Mouse (Mus musculus) CD4-positive, CD25-positive, alpha-beta regulatory T cell (primary cell): Measurements from ENCODE around the gene Tpbpa. TPM values are rescaled to one million over a fixed set of nuclear protein-coding genes. Genes with fewer than 3 reads are reported as not detected.

ENCODE experiments used
- polyA plus RNA-seq: library from polyadenylated mRNA; unstranded; fragments of 100-300 nt; shearing (Covaris generic); gene quantifications from one replicate; pipeline ENCODE4 v1.2.1, GENCODE M21; 2017

The Tpbpa gene
- polyA plus RNA-seq = not detected

DNA sequence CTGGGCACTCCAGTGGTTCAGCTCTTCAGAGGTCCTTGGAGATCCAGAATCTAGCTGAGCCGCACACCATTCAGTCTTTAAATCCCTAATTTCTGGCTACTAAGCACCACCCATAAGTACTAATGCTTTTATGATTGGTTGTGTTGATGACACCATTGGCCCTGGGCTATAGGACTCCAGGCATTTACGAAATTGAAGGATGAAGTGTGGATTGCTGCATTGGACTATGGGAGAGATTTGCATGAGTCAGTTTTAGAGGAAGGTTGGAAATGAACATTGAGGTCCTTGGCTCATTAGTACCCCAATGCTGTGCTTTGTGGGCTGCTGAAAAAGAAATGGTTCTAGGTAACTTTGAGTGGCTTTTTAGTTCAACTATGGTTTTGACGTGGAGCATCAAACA, at the start of gene Tpbpa:
TSS of gene Tpbpa (minus strand) at position 101 of the 400 bp plus-strand sequence.

DNA sequence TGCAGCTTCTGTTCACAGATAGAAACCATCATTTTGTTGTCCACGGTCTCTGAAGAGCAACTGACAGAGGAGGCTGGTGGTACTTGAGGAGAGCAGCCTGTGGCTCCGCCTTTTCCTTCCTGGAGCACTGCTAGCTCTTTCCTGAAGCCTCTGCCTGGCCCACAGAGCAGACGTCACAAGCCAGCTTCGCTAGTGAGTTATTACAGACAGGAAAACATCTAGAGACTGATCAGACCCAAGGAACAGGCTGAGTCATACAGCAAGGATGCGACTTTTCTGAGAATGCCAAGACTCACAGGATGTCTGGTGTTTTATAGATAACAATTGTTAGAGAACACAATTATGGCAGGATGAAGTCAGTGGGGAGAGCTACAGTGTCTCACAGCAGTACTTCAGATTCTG, 5.3 kb downstream of the Tpbpa start, which contains the start of the genes Gm49391 and Ctla2a:
TSS of gene Gm49391 (minus strand) at position 72 of the 402 bp plus-strand sequence.
TSS of gene Ctla2a (minus strand) at position 126 of the 402 bp plus-strand sequence.

DNA sequence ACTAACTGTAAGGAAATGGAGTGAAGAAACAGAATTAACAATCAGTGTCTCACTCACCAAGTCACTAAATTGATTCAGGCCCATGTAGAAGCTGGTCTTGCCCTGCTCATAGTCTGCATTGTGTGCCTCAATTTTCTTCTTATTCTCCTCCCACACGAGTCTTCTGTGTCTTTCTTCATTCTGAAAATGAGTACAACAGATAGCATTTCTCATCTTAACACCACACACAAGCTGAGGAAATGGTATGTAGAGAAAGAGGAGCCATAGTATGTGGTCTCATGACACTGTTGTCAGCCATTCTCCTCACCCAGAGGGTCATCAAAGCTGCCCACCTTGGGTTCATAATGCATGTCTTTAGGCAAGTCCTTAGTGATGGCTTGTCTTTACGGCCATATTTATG, 6.3 kb downstream of the Tpbpa start, which contains the start of gene Gm49393:
TSS of gene Gm49393 (minus strand) at position 101 of the 400 bp plus-strand sequence.

DNA sequence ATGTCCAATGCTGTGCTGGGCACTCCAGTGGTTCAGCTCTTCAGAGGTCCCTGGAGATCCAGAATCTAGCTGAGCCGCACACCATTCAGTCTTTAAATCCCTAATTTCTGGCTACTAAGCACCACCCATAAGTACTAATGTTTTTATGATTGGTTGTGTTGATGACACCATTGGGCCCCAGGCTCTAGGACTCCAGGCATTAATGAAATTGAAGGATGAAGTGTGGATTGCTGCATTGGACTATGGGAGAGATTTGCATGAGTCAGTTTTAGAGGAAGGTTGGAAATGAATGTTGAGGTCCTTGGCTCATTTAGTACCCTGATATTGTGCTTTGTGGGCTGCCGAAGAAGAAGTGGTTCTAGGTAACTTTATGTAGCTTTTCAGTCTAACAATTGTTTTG, 37.0 kb downstream of the Tpbpa start, which contains the start of gene Tpbpb:
TSS of gene Tpbpb (minus strand) at position 101 of the 400 bp plus-strand sequence.

DNA sequence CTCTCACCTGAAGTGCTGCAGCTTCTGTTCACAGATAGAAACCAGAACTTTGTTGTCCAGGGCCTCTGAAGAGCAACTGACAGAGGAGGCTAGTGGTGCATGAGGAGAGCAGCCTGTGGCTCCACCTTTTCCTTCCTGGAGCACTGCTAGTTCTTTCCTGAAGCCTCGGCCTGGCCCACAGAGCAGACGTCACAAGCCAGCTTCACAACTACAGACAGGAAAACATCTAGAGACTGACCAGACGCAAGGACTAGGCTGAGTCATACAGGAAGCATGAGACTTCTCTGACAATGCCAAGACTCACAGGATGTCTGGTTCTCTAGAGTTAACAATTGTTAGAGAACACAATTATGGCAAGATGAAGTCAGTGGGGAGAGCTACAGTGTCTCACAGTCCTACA, 44.5 kb downstream of the Tpbpa start, which contains the start of gene Ctla2b:
TSS of gene Ctla2b (minus strand) at position 120 of the 400 bp plus-strand sequence.

DNA sequence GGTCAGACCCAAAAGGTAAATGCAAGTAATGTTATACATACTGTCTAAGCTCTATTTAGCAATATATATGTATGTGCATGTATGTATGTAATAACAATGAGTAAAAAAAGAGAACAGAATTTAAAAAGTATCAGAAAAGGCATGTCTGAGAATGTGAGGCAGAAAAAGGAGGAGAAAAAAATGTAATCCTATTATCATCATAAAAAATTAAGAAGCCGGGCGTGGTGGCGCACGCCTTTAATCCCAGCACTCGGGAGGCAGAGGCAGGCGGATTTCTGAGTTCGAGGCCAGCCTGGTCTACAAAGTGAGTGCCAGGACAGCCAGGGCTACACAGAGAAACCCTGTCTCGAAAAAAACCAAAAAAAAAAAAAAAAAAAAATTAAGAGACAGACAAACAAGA, 45.0 kb downstream of the Tpbpa start, which contains the start of gene Gm49392:
TSS of gene Gm49392 (minus strand) at position 101 of the 400 bp plus-strand sequence.

Other genes with a start within 250 kb of the Tpbpa start
- gene BC051665, start 155.6 kb downstream of the Tpbpa start, polyA plus RNA-seq = not detected
- not detected for gene Ctsll3, start 139.1 kb downstream of the Tpbpa start, polyA plus RNA-seq
- 2.3 TPM for gene 4930486L24Rik, start 77.5 kb downstream of the Tpbpa start, polyA plus RNA-seq
- gene Gm49392, start 45.1 kb downstream of the Tpbpa start, polyA plus RNA-seq = not detected
- gene Ctla2b, start 44.5 kb downstream of the Tpbpa start, polyA plus RNA-seq = 3.4 TPM
- gene Tpbpb, start 37.1 kb downstream of the Tpbpa start, polyA plus RNA-seq = not detected
- not detected for gene Gm49393, start 6.4 kb downstream of the Tpbpa start, polyA plus RNA-seq
- gene Gm49391, start 5.4 kb downstream of the Tpbpa start, polyA plus RNA-seq = not detected
- 14.0 TPM for gene Ctla2a, start 5.4 kb downstream of the Tpbpa start, polyA plus RNA-seq
- not detected for gene Ctsj, start 64.0 kb upstream of the Tpbpa start, polyA plus RNA-seq
- gene Ctsq, start 98.6 kb upstream of the Tpbpa start, polyA plus RNA-seq = not detected
- gene Ctsr, start 222.3 kb upstream of the Tpbpa start, polyA plus RNA-seq = not detected